Mouse (Mus musculus) urinary bladder, adult 18-20 months (tissue): ENCODE data around the gene Ddb1.
"Not testable (repeated sequence)": the region's sequence is repeated elsewhere in the genome, so short reads cannot be mapped to it uniquely, and the experiment has no call there.

Experiments
- DNase-seq, 2 experiments: peaks; one replicate each; pipeline ENCODE4 v3.0.0; 2022; ENCODE audit warnings: low spot score in 2 of 2, mixed read lengths in 2 of 2

Ddb1 gene

GRCm38 (mm10) chr19:10605293-10605900 lies at the start of gene Ddb1, which contains the start of gene Tkfc:
Gene Ddb1 (plus strand): TSS chr19:10605327.
Gene Tkfc (minus strand): TSS chr19:10605654.
- DNase-seq, result peak; percentile 97 to 99

DNA sequence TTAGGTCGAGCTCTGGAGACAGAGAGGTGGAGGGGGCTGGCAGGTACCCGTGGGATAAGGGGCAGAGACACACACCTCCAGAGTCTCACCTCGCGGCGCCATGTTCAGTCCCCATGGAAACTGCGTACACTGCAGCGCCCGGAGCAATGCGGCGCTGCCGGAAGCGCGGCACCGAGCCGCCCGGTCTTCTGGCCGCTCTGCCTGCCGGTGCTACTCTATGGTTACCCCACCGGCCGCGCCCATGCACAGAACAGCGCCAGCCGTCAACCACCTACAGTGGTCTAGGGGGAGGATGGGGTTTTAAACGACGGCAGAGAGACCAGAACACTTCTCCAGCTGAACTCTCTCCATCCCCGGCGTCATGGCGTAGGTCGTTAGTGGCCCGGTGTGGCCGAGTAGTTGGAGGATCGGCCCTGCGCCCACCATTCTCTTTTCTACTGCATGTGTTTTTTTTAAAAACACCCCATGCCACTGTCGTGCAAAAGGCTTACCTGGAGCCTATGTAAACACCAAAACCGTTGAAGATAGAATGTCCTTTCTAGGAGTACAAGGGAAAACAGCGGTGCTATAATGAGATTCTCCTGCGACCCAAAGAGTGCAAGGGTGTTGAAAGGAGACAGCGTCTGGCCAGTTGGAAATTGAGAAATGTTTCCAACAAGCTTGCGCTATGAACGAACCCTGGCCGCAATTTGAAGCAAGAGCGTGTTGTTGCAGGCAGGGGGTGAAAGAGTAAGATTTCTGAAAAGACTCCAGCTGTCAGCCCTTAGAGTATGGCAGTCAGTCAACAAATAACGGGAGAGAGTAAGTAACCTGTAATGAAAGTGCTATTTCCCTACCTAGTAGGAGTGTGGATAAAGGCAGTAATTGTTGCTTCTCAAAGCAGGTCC lies 49.3 kb upstream of the Ddb1 start, which contains the start of gene Tmem216:
Gene Tmem216 (minus strand): TSS at position 615 of the 887 bp plus-strand sequence.
- peak; percentile 73 to 77 for DNase-seq

- DNase-seq, result no peak
These were observed 48.1 kb upstream of the Ddb1 start for GRCm38 (mm10) chr19:10557001-10557400.

DNA sequence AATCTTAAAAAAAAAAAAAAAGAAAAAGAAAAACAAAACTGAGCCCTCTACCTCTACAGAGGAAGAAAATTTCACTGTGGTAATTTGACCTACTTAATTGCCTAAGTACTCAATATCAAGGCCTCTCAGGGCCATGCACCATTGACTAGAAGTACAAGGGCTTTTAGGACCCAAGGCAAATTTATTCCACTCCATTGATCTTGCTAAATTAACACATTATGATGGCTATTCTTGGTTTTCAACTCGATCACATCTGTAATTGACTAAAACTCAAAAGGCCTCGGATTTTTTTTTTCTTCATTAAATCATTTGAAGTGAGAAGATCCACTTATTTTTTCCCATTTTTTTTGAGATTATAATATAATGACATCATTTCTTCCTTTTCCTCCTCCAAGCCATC lies 47.7 kb upstream of the Ddb1 start:
- no peak for DNase-seq

DNA sequence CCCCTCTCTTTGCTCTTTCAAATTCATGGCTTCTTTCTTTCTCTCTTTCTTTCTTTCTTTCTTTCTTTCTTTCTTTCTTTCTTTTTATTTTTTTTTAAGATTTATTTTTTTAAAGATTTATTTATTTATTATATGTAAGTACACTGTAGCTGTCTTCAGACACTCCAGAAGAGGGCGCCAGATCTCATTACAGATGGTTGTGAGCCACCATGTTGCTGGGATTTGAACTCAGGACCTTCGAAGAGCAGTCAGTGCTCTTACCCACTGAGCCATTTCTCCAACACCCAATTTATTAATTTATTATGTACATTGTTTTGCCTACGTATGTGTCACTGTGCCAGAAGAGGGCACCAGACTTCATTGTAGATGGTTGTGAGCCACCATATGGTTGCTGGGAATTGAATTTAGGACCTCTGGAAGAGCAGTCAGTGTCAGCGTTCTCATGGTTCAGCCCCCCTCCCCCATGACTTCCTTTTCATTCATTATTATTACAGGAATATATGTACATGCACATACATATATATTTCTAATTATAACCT lies 47.2 kb upstream of the Ddb1 start:
- not testable (repeated sequence) for DNase-seq

DNA sequence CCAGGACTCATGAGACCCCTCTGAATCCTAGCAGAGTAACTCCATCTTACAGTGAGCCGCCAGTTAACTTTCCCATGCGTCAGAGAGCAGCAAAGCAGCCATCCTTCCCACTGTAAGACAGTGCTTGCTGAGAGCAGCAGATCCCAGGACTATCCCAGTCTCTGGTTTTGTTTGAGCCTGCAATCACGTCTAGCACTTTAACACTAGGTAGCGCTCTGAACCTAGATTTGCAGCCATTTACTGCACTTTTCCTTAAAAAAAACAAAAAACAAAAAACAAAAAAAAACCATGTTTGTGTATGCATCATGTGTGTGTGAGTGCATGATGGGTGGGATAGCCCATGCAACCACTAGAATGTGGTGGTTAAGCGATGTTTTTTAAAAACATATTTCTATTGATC lies 45.0 kb upstream of the Ddb1 start:
- no peak for DNase-seq

DNA sequence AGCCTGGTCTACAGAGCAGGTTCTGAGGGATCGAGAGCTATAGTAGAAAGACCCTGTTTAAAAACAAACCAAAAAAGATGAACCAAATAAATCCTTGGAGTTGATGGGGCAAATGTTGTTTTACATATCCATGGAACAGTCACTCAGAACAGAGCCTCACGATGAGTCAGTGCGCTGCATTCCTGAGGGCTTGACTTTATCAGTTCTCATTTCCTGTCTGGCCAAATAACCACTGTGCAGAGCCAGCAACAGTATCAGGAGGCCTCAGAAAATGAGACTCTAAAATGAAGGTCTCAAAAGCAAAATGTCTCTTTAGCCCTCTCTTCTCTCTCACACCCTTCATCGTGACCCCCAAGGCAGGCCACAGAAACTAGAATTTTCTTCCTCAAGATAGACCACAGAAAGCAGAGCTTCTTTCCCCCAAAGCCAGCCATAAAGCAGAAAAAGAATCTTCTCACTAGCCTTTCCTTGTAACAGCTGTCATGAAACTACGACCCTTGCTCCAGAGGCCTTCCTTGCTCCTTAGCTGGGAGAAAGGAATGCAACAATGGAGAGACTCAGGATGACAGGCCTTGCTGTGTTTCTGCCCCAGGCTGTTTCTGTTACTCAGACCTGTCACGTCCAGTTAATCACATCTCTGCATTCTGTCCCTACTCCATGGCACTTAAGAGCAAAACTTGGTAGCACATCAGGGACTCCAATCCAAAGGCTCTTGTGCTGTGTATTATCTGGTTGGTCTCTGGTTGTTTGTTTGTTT lies 43.4 kb upstream of the Ddb1 start:
- DNase-seq, result peak in 1 of 2 experiments; percentile 31

- no peak for DNase-seq
These were observed 42.8 kb upstream of the Ddb1 start for GRCm38 (mm10) chr19:10562351-10562750.

- no peak for DNase-seq
These were observed 40.8 kb upstream of the Ddb1 start for GRCm38 (mm10) chr19:10564278-10564677.

- no peak for DNase-seq
These were observed 39.9 kb upstream of the Ddb1 start for GRCm38 (mm10) chr19:10565217-10565616.

GRCm38 (mm10) chr19:10569627-10570026 lies 35.5 kb upstream of the Ddb1 start:
- DNase-seq, result no peak

DNA sequence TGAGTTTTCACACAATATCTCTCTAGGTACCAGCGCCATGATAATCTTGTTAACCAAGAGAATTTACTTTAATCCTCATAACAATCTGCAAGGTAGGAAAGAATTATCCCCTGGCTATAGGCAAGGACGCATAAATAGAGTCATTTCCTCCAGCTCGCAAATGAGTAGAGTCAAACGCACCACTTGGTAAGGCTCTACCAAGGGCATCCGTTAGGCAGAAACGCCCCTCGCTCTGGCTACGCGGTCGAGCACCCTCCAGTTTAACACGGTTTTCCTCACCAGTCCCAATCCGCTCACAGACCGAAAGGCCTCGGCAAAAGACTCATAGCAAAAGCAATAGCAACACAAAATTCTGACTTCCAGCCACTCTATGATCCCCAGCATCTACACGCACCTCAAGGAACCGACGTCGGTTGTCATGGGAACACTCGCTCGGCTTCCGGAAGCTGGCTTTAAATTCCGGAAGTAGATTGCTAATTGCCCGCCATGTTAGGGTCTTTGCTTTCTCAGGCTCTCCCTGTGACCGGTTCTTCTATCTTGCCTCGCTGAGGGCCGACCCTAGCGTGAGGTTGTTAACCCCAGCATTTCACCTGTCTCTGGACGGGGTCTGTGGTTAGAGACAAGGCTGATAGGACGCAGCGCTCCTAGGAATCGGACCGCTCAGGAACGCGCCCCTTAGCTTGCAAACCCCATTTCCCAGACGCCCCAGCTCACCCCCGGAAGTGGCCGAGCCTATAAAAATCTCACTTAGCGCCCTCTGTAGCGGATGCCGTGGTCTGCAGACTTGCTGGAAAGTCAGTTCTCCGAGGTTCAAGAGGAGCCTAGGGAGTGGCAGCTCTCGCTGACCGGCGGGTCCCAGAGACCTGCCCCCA lies 28.2 kb upstream of the Ddb1 start, which contains the start of the genes Cyb561a3 and Tmem138:
Gene Cyb561a3 (plus strand): TSS at position 483 of the 872 bp plus-strand sequence.
Gene Tmem138 (minus strand): TSS at position 673 of the 872 bp plus-strand sequence.
- peak; percentile 92 to 94 for DNase-seq

- no peak for DNase-seq
These were observed 25.0 kb upstream of the Ddb1 start for GRCm38 (mm10) chr19:10580102-10580501.

DNA sequence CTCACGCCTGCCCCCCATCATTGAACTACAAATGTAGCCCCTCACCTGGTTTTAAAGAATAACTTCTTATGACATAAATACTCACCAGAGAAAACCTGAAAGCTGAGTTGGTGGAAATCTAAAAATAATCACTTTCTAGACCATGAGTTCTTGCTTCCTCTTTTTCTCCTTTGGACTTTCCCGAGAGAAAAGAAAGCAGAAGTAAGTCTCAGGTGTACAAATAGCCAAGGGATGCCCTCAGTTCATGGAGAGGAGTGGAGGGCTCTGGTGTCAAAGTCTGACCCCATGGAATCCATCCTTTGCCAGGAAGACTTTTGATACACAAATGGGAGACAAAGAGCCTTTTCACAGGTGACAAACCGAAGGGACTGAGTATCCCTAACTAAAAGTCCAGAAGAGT lies 24.4 kb upstream of the Ddb1 start:
- no peak for DNase-seq

- DNase-seq, result no peak
These were observed 23.1 kb upstream of the Ddb1 start for GRCm38 (mm10) chr19:10581984-10582383.

GRCm38 (mm10) chr19:10583550-10584146 lies 21.5 kb upstream of the Ddb1 start:
- DNase-seq, result no peak

- DNase-seq, result no peak
These were observed 20.0 kb upstream of the Ddb1 start for GRCm38 (mm10) chr19:10585112-10585511.

- DNase-seq, result no peak
These were observed 17.9 kb upstream of the Ddb1 start for GRCm38 (mm10) chr19:10587231-10587630.

DNA sequence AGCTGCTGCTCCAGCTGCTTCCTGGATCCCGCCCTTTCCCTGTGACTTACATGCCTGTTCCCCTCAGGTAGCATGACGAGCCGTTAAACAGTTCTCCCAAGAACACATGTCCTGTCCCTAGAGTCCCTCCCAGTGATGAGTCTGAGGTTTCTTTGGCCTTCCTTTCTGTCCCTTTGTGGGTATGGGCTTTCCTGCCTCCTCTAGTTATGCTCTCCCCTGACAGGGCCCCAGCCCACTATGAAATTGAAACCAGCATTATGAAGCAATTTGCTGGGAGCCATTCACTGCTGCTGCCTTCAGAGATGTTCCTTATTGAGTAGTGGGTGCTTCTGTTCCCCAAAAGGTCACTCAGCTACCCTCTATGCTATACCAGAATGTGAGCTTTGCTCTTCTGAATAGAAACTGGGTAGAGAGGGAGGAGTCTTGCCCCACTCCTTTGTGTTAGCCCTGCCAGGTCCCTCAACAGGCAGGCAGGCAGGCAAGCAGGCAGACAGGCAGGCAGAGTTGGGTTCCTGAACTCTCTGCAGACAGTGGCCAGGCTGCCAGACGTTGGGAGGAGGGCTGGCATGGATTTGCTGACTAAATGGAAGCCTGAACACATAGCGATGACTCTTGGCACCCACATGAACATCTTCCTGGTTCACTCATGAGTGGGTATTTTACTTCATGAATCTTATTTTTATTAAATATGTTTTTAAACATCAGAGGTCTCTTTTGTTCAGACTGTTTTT lies 15.8 kb upstream of the Ddb1 start:
- DNase-seq, result no peak

DNA sequence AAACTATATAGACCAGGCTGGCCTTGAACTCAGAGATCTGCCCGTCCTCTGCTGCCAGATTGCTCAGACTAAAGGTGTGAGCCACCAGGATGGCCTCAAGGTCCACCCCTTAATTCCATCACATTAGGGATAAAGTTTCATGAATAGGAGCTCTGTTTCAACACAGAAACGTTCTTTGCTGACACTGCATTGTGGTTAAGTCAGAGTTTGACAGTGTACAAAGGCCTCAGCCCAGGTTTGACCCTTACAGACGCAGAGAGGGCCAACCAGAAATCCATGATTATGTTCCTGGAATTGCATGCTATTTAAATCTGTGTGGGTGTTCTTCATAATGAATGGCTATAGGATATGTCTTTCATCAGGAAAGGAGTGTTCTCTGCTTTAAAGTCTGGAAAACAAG lies 14.8 kb upstream of the Ddb1 start:
- no peak for DNase-seq
